Mouse (Mus musculus): ENCODE measurements at regions not wholly inside any gene's neighbourhood (a gene's known extent, or its start where the extent isn't known, plus 50 kb on each side); places are given as distances from the start of the nearest gene placed in this dataset.

GRCm38 (mm10) chr13:101311634-101312314, 456.2 kb downstream of the Pik3r1 start:
- 93% methylated on average over 3 of the region's 3 CpGs for WGBS
- Histone ChIP-seq H3K9me3 (no peaks in the 10 kb centered on the region), H3K9ac (replicated peaks) (no peak overlapping the region), H3K27ac (no peak overlapping the region), H3K4me1 (replicated peaks) (no peaks in the 10 kb centered on the region), H3K4me2 (replicated peaks) (no peak overlapping the region), H3K36me3 (no peaks in the 10 kb centered on the region), H3K27me3 (no peaks in the 10 kb centered on the region), H3K4me3 (replicated peaks) (no peak overlapping the region)
- ATAC-seq, result no peak

- WGBS, result 95% methylated on average over 5 of the region's 5 CpGs
- no peaks in the 10 kb centered on the region for H3K36me3 ChIP-seq
- H3K9me3 ChIP-seq, result no peaks in the 10 kb centered on the region
- no peaks in the 10 kb centered on the region for H3K4me1 ChIP-seq (replicated peaks)
- H3K27me3 ChIP-seq, result no peaks in the 10 kb centered on the region
- no peak overlapping the region for H3K9ac ChIP-seq (replicated peaks)
- no peak overlapping the region for H3K4me3 ChIP-seq (replicated peaks)
- no peak overlapping the region for H3K4me2 ChIP-seq (replicated peaks)
- ATAC-seq, result no peak
- H3K27ac ChIP-seq, result no peak overlapping the region
Measured at GRCm38 (mm10) chr13:101308724-101309123, 459.3 kb downstream of the Pik3r1 start.

- H3K9me3 ChIP-seq, result no peaks in the 10 kb centered on the region
- no peaks in the 10 kb centered on the region for H3K27me3 ChIP-seq
- H3K4me3 ChIP-seq (replicated peaks), result no peak overlapping the region
- H3K36me3 ChIP-seq, result no peaks in the 10 kb centered on the region
- 71% methylated on average over 11 of the region's 11 CpGs for WGBS
- no peaks in the 10 kb centered on the region for H3K4me1 ChIP-seq (replicated peaks)
- H3K27ac ChIP-seq, result no peak overlapping the region
- H3K4me2 ChIP-seq (replicated peaks), result no peak overlapping the region
- H3K9ac ChIP-seq (replicated peaks), result no peak overlapping the region
- ATAC-seq, result no peak
Measured at GRCm38 (mm10) chr13:101305695-101306413, 462.2 kb downstream of the Pik3r1 start.

- Histone ChIP-seq H3K4me3 (replicated peaks) (no peak overlapping the region), H3K27ac (no peak overlapping the region), H3K4me1 (replicated peaks) (no peaks in the 10 kb centered on the region), H3K9me3 (no peaks in the 10 kb centered on the region), H3K27me3 (no peaks in the 10 kb centered on the region), H3K36me3 (no peaks in the 10 kb centered on the region), H3K4me2 (replicated peaks) (no peak overlapping the region), H3K9ac (replicated peaks) (no peak overlapping the region)
- WGBS, result 58% methylated on average over 6 of the region's 6 CpGs
- ATAC-seq, result no peak
Measured at GRCm38 (mm10) chr13:101305063-101305462, 463.0 kb downstream of the Pik3r1 start.

GRCm38 (mm10) chr13:101301361-101301760, 466.7 kb downstream of the Pik3r1 start:
- Histone ChIP-seq H3K27me3 (no peaks in the 10 kb centered on the region), H3K4me3 (replicated peaks) (no peak overlapping the region), H3K9ac (replicated peaks) (no peak overlapping the region), H3K27ac (no peak overlapping the region), H3K36me3 (no peaks in the 10 kb centered on the region), H3K9me3 (no peaks in the 10 kb centered on the region), H3K4me2 (replicated peaks) (no peak overlapping the region), H3K4me1 (replicated peaks) (no peaks in the 10 kb centered on the region)
- WGBS, result 84% methylated on average over 2 of the region's 2 CpGs
- no peak for ATAC-seq

GRCm38 (mm10) chr13:101289407-101289806, 456.2 kb upstream of the Slc30a5 start:
- Histone ChIP-seq H3K36me3 (no peaks in the 10 kb centered on the region), H3K4me1 (replicated peaks) (peaks cover 13% of the 10 kb centered on the region), H3K9ac (replicated peaks) (no peak overlapping the region), H3K9me3 (no peaks in the 10 kb centered on the region), H3K4me2 (replicated peaks) (no peak overlapping the region), H3K27me3 (no peaks in the 10 kb centered on the region), H3K4me3 (replicated peaks) (no peak overlapping the region), H3K27ac (no peak overlapping the region)
- no peak for ATAC-seq
- 89% methylated on average over 4 of the region's 4 CpGs for WGBS

GRCm38 (mm10) chr13:101287131-101287530, 453.9 kb upstream of the Slc30a5 start:
- Histone ChIP-seq H3K27ac (no peak overlapping the region), H3K36me3 (no peaks in the 10 kb centered on the region), H3K4me2 (replicated peaks) (no peak overlapping the region), H3K4me3 (replicated peaks) (no peak overlapping the region), H3K9me3 (no peaks in the 10 kb centered on the region), H3K4me1 (replicated peaks) (peaks cover 13% of the 10 kb centered on the region), H3K9ac (replicated peaks) (no peak overlapping the region), H3K27me3 (no peaks in the 10 kb centered on the region)
- 62% methylated on average over 4 of the region's 4 CpGs for WGBS
- no peak for ATAC-seq

- ATAC-seq, result peak; percentile 75
- Histone ChIP-seq H3K27ac (no peak overlapping the region), H3K9ac (replicated peaks) (no peak overlapping the region), H3K36me3 (no peaks in the 10 kb centered on the region), H3K4me1 (replicated peaks) (peaks cover 13% of the 10 kb centered on the region), H3K9me3 (no peaks in the 10 kb centered on the region), H3K27me3 (no peaks in the 10 kb centered on the region), H3K4me3 (replicated peaks) (no peak overlapping the region), H3K4me2 (replicated peaks) (no peak overlapping the region)
- 52% methylated on average over 15 of the region's 15 CpGs for WGBS
Measured at GRCm38 (mm10) chr13:101286029-101286917, 453.0 kb upstream of the Slc30a5 start.

- no peak overlapping the region for H3K4me3 ChIP-seq (replicated peaks)
- peaks cover 6% of the 10 kb centered on the region; the same call in 1 of the 2 replicates for H3K9me3 ChIP-seq
- H3K36me3 ChIP-seq, result no peaks in the 10 kb centered on the region
- no peak overlapping the region for H3K4me2 ChIP-seq (replicated peaks)
- H3K9ac ChIP-seq (replicated peaks), result no peak overlapping the region
- no peaks in the 10 kb centered on the region for H3K27me3 ChIP-seq
- ATAC-seq, result no peak
- no peak overlapping the region for H3K27ac ChIP-seq
- WGBS, result 71% methylated on average over 1 of the region's 1 CpGs
- no peaks in the 10 kb centered on the region for H3K4me1 ChIP-seq (replicated peaks)
Measured at GRCm38 (mm10) chr13:101278127-101278526, 444.9 kb upstream of the Slc30a5 start.

- H3K9me3 ChIP-seq, result peaks cover 6% of the 10 kb centered on the region; the same call in 1 of the 2 replicates
- H3K4me3 ChIP-seq (replicated peaks), result no peak overlapping the region
- no peak for ATAC-seq
Measured at GRCm38 (mm10) chr13:101276766-101277165, 443.5 kb upstream of the Slc30a5 start.

GRCm38 (mm10) chr13:101274470-101275141, 441.4 kb upstream of the Slc30a5 start:
- 75% methylated on average over 7 of the region's 7 CpGs for WGBS
- no peaks in the 10 kb centered on the region for H3K27me3 ChIP-seq
- no peak for ATAC-seq

More at GRCm38 (mm10) chr13:101276766-101277165, 443.5 kb upstream of the Slc30a5 start:
- no peaks in the 10 kb centered on the region for H3K27me3 ChIP-seq
- WGBS, result 93% methylated on average over 2 of the region's 2 CpGs
- no peaks in the 10 kb centered on the region for H3K4me1 ChIP-seq (replicated peaks)
- no peak overlapping the region for H3K27ac ChIP-seq
- no peak overlapping the region for H3K4me2 ChIP-seq (replicated peaks)
- H3K36me3 ChIP-seq, result no peaks in the 10 kb centered on the region
- no peak overlapping the region for H3K9ac ChIP-seq (replicated peaks)

More at GRCm38 (mm10) chr13:101274470-101275141, 441.4 kb upstream of the Slc30a5 start:
- Histone ChIP-seq H3K9me3 (peaks cover 6% of the 10 kb centered on the region; the same call in 1 of the 2 replicates), H3K4me3 (replicated peaks) (no peak overlapping the region), H3K9ac (replicated peaks) (no peak overlapping the region), H3K27ac (no peak overlapping the region), H3K36me3 (no peaks in the 10 kb centered on the region), H3K4me1 (replicated peaks) (no peaks in the 10 kb centered on the region), H3K4me2 (replicated peaks) (no peak overlapping the region)
